Mouse (Mus musculus) left cerebral cortex, postnatal 4 days (tissue): Measurements from ENCODE around the gene Alppl2. TPM values are rescaled to one million over a fixed set of nuclear protein-coding genes. Genes with fewer than 3 reads are reported as not detected.

Experiments used
- DNase-seq: peaks from one replicate; pipeline ENCODE4 v3.0.0-alpha.2; 2022
- intact Hi-C: fragments of 180-260 bp; cut with DNase I; formaldehyde crosslinking; loops from one replicate; pipeline ENCODE4 v1.15.1; 2025
- total RNA-seq, 2 experiments: library from RNA; stranded (reverse); gene quantifications; 2 replicates each; pipeline ENCODE4 v1.2.3; 2021

Gene Alppl2
- total RNA-seq, 2 experiments from 2014 or later: not detected

- no peak for DNase-seq
- intact Hi-C loops: loop anchor here (5.0 kb wide), 1 partner anchor 136 kb away; no protein-coding TSS in a partner anchor
Observed at GRCm38 (mm10) chr1:87051369-87051768, 38.4 kb downstream of the Alppl2 start.

DNA sequence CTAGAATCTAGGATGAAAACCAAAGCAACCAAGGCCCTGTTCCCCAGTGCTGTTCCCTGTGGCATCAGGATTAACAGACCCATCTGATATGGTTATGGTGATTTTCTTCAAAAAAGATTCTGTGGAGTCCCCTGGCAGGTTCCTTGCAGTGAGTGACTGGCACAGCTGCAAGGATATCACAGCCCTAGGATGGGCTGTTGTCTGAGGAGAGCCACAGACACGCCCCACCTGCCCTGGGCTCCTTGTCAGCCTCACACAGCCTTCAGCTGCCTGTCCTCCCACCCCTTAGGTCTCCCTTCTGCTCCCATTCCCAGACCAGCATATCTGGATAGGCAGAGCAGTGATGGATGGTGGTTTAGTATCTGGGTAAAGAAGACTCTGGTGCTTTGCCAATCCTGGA is 39.0 kb downstream of the Alppl2 start:
- no peak for DNase-seq
- intact Hi-C loops: loop anchor here (5.0 kb wide), 1 partner anchor 137 kb away; no protein-coding TSS in a partner anchor

GRCm38 (mm10) chr1:87050072-87050471 is 39.7 kb downstream of the Alppl2 start:
- intact Hi-C loops: loop anchor here (5.0 kb wide), 1 partner anchor 137 kb away; no protein-coding TSS in a partner anchor

DNA sequence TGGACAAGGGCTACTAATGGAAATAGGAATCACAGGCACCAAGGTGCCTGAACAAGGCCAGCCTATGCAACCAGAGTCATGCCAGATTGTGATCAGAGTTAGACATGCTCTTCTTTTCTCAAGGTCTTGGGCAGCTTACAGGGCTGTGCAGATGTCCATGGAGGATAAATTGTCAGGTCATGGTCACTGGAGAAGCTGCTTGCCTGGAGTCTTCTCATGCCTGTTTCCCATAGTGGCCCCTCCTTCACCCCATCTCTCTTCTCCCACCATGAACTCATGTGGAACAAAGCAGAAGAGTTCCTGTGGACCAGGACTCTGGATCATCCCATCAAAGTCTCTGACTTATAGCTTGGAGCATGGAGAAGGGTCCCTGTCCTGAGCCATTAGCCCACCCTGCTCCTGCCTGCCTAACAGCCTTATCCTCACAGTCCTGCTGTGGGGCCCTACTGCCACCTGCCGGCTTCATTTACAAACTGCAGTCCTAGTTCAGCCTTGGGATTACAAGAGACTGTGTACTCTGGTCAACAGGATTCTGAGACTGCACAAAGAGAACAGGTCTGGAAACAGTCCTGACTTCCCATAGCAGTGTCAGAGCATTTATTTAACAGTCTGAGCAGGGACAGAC is 47.8 kb downstream of the Alppl2 start:
- DNase-seq: peak; percentile 83
- intact Hi-C loops: loop anchor here (2.0 to 5.0 kb wide), 2 partner anchors 140 to 373 kb away; partner anchors contain the start of gene Prss56

More at GRCm38 (mm10) chr1:87050072-87050471, 39.7 kb downstream of the Alppl2 start:
- peak; percentile 60 for DNase-seq

DNA sequence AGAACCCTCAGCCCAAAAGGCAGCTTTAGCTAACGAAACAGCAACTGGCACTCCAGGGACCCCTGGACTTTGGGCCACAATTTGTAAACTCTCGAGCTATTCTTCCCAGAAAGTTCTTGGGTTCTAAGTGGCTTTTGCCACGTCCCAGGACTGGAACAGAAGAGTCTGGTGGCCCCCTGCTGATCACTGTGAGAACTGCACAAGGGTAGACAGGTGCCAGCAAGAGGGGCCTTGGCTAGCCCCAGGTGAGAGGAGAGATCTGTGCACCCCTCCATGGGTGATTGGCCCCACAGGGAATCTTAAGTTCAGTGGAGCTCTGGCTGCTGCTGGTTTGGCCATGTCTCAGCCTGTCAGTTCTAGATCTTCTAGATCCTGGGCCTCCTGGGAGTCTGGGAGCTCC is 48.6 kb downstream of the Alppl2 start:
- intact Hi-C loops: loop anchor here (2.0 to 5.0 kb wide), 2 partner anchors 141 to 372 kb away; partner anchors contain the start of gene Prss56
- DNase-seq: peak; percentile 60

DNA sequence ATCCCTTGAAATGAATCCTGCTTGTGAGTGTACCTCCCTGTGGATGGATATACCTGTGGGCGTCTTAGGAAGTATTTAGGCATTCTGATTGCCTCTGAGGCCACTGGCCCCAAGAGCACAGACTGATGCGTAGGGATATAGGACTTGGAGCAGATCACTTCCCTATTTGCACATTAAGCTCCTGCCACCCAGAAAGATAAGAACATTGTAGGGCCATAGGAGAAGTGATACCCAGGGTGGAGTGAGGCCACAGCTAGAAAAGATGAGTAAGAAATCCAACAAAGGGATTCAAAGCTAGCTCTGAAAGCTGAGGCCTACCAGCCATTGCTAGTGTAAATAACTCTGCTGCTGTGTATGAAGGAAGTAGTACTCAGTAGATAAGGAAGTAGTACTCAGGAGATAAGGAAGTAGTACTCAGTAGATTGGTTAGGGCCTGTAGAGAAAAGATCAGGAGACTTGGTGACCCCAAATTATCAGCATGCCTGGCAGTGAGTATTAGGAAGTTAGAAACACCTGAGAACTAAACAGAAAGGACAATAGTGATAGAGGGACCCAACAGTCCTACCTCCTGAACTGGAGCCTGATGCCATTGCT is 51.2 kb downstream of the Alppl2 start:
- intact Hi-C loops: no loop called here
- no peak for DNase-seq

Other genes with a start within 250 kb of the Alppl2 start
- gene Alpi, start 11.7 kb upstream of the Alppl2 start, total RNA-seq: not detected
- gene Akp3, start 35.0 kb upstream of the Alppl2 start, total RNA-seq: not detected
- 10 to 100 TPM in 1 of 2 experiments, 1 to 10 TPM in 1; 3.4 to 11.8 TPM for gene Ecel1, start 66.6 kb upstream of the Alppl2 start, total RNA-seq
- gene Prss56, start 93.4 kb upstream of the Alppl2 start, total RNA-seq: under 1 TPM; 0.16 to 0.40 TPM
- gene Chrnd, start 100.7 kb upstream of the Alppl2 start, total RNA-seq: not detected
- gene Chrng, start 114.7 kb upstream of the Alppl2 start, total RNA-seq: not detected
- gene Eif4e2, start 124.0 kb upstream of the Alppl2 start, total RNA-seq: 10 to 100 TPM; 92.6 to 92.8 TPM
- gene Efhd1, start 174.4 kb upstream of the Alppl2 start, total RNA-seq: 1 to 10 TPM; 1.5 to 2.0 TPM
- gene Gigyf2, start 237.1 kb upstream of the Alppl2 start, total RNA-seq: 10 to 100 TPM; 85.4 to 94.2 TPM